Mouse (Mus musculus) adrenal gland, adult 8-10 months (tissue): Measurements from ENCODE around the gene Tmem238l. TPM values are rescaled to one million over a fixed set of nuclear protein-coding genes. Genes with fewer than 3 reads are reported as not detected.

Experiments used
- DNase-seq: peaks from one replicate; pipeline ENCODE4 v3.0.0; 2022
- total RNA-seq, 4 experiments: library from RNA; stranded (reverse); gene quantifications; 2 replicates each; pipeline ENCODE4 v1.2.4; 2022

Tmem238l gene
- total RNA-seq, 4 experiments from 2014 or later: not detected

DNA sequence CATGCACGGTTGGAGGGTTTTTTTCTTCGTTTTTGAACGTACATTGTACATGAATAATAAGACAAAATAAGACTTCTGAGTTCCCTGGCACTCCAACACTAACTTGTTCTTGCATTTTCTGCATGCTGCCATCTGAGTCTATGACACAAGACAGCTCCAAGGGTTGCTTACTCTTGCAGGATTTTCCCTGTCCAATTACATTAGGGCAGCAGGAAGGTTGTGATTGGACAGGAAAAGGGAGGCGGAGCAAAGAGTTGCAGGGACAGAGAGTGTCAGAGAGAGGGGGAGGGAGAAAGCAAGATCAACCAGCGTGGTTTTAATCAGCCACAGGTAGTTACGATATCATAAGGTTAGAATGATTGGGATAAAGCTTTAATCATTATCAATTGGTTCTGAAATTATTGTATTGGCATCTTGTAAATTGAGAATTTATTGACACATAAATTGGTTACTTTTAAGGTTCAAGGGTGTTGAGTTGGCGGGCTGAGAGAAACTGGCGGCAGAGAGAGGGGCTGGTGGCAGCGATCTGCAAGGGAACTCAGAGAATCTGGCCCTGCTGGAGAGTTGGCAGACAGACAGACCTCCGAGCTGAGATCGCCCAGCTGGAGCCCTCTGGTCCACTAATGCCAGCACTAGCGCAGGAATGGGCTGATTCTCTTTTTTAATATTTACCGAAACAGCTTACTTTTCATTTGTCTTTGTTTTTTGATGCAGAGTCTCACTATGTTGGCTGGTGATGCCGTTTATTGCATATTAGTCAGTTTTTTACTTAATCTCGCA, 25.1 kb downstream of the Tmem238l start:
- DNase-seq: no peak

DNA sequence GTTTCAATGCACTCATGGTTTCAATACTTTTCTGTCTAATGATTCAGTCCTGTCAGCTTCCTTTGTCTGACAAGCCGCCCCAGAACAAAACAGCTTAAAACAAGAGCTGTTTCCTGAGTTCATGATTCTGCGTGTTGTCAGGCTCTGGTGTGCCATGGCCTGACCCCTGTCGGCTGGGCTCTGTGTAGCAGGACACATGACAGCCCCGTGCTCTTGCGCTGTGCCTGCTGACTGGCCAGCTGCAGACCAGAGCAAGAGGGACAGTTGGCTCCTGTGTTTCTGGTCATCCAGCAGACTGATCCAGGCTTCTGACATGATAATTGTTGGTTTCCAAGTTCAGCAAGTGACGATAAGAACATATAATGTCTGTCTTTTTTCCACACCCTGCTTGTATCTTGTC, 26.4 kb downstream of the Tmem238l start:
- peak; percentile 20 for DNase-seq

- DNase-seq: no peak
These were observed 27.2 kb downstream of the Tmem238l start for GRCm38 (mm10) chr11:66983422-66984164.

DNA sequence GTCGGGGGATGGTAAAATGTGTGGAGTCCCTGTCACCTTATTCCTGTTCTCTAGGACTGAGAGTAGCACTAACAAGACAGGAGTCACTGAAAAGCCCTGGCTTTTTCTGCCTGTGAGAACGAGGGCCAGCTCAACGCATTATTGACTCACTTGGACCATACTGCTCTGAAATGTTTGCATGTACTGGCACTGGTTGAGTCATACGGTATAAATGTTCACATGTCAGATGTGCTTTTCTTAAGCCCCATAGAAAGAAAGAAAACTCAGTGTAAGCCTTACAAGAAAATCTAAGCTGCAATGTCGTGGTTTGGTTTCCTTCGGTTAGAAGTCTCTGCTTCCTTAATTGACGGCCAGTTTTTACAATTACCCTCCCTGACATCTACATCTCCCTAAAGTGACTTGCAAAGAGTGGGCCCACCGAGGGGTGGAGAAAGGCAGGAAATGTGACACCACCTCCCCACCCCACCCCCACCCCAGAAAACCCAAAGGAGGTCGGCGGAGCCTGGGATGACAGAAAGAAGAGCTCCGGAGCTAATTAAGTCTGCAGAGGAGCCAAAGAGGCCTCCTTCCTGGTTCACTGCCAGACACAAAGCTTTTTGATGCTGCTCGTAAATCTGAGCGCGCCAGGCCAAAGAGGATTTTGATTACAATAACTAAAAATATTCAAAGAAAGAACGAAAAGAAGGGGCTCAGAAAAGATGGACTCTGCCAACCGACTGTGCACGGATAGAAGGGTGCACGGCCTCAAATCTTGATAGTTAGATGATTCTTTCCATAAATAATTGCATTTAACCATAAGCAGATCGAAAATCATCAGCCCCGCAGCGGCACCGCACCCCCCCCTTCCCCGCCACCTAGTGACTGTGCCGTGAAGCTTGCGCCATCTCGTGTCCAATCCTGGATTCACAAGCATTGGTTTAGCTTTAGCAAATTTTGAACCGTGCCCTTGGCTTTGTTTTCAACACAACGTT, 28.0 kb downstream of the Tmem238l start:
- DNase-seq: peak; percentile 32

GRCm38 (mm10) chr11:66985136-66985702, 28.8 kb downstream of the Tmem238l start:
- DNase-seq: no peak

- DNase-seq: no peak
These were observed 35.7 kb downstream of the Tmem238l start for GRCm38 (mm10) chr11:66992150-66992549.

GRCm38 (mm10) chr11:66993674-66994073, 37.2 kb downstream of the Tmem238l start:
- no peak for DNase-seq

GRCm38 (mm10) chr11:66996446-66996845, 40.0 kb downstream of the Tmem238l start:
- no peak for DNase-seq

DNA sequence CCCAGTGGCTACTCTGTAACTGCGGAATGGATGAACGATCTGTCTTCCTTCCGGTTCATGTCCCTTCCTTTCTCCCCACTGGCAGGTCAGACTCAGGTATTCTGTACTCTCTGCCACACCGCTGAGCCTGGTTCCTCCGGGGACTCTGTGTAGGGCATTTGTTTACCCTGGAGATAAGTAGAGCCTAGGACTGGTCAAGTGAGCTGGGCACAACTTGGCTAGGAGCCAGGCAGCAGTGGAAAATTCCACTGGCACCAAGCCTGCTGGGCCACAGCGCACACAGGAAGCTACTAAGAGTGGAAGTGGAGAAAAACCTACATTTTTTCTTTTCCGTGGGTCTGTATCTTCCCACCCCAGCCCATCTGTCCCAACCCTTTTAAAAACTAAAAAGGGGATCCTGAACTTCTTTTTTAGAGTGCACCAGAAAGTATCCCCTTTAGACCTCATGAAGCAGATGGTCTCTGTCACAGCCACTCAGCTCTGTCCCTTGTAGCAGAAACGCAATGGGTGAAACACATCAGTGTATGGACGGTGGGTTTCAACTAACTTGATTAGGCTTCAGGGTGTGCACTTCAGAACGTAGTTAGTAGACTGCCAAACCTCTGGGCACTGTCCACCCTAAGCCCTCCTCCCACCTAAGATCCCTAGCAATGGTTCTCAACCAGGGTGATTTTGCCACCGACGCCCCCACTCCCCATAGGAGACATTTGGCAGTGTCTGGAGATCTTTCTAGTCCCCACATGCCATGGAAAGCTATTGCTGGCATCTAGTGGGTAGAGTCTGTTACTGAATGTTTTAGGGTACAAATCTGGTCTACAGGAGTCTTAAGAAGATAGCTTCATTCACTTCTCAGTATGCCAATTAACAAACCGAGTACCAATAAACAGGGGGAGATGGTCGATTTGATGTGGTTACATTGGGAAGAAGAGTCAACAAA, 42.3 kb downstream of the Tmem238l start:
- peak; percentile 77 for DNase-seq

GRCm38 (mm10) chr11:67000671-67001070, 44.2 kb downstream of the Tmem238l start:
- no peak for DNase-seq

DNA sequence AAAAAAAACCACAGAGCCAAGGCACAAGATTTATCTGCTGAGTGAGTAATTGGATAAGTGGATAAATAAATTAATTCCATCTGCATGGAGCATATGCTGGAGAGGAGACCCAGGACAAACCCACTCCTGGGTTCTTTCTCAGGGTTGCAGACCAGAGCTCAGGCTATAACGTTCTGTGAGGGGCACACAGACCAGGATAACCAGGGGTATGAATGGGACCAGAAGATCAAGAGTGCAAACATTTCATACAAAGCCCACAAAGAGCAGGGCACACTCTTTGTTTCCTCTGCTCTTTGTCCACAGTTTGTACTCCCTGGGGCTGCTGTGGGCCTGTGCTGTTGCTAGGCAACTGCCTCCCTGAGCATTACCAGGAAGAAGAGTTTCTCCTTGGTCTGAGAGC, 45.3 kb downstream of the Tmem238l start:
- DNase-seq: no peak

- no peak for DNase-seq
These were observed 46.5 kb downstream of the Tmem238l start for GRCm38 (mm10) chr11:67002911-67003310.

- DNase-seq: no peak
These were observed 51.5 kb downstream of the Tmem238l start for GRCm38 (mm10) chr11:67007961-67008360.

GRCm38 (mm10) chr11:67008528-67008927, 52.1 kb downstream of the Tmem238l start:
- no peak for DNase-seq

GRCm38 (mm10) chr11:67010430-67010829, 54.0 kb downstream of the Tmem238l start:
- no peak for DNase-seq

DNA sequence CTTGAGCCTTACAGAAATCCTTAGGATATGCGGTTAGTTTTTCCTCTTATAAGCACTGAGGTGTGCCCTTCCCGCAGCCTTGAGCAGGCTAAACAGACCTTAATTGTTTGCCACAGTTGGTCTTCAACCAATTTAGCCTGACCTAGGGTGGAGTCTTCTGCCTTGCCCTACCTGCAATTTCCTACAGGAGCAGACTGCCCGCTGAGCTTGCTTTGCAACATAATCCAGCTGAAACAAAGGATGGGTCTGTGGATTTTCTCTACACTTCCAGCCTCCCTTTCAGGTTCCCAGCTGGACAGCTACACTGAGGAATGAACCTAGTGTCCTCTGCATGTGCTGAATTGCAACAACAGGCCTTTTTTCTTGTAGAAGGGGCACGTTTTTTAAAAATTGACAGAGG, 55.2 kb downstream of the Tmem238l start:
- no peak for DNase-seq

Other genes with a start within 250 kb of the Tmem238l start
- gene Pirt, start 44.7 kb upstream of the Tmem238l start, total RNA-seq: 10 to 100 TPM in 3 of 4 experiments, 1 to 10 TPM in 1; 9.3 to 20.8 (median 14.1) TPM
- 10 to 100 TPM in 1 of 4 experiments, 1 to 10 TPM in 3; 8.1 to 10.0 (median 9.4) TPM for gene Tmem220, start 68.5 kb downstream of the Tmem238l start, total RNA-seq
- gene Adprm, start 96.0 kb downstream of the Tmem238l start, total RNA-seq: 10 to 100 TPM; 23.4 to 37.2 (median 30.9) TPM
- gene Sco1, start 96.0 kb downstream of the Tmem238l start, total RNA-seq: 10 to 100 TPM; 20.1 to 26.5 (median 21.6) TPM
- gene Myh3, start 121.7 kb downstream of the Tmem238l start, total RNA-seq: under 1 TPM in 3 of 4 experiments, not detected in 1; 0.05 to 0.17 (median 0.09) TPM
- gene Myh2, start 214.4 kb downstream of the Tmem238l start, total RNA-seq: not detected
- gene Myh1, start 243.4 kb downstream of the Tmem238l start, total RNA-seq: under 1 TPM in 3 of 4 experiments, not detected in 1; 0.17 to 0.35 (median 0.25) TPM